Mouse (Mus musculus) small intestine, adult 2 months (tissue): ENCODE measurements around the gene H2afy2. TPM values are rescaled to one million over a fixed set of nuclear protein-coding genes. Genes with fewer than 3 reads are reported as not detected.

ENCODE experiments used
- H3K27ac ChIP-seq: fragments of 200-500 bp; 2 replicates; pipeline ENCODE4 v1.5.1; 2012; ENCODE audit warnings: low read depth, low read length, control low read depth, inconsistent platforms; ENCODE audit not compliant: insufficient read depth
- H3K27me3 ChIP-seq: fragments of 200-500 bp; 2 replicates; pipeline ENCODE4 v1.6.1; 2012; ENCODE audit warnings: mild to moderate bottlenecking, moderate library complexity, low read length, inconsistent platforms; ENCODE audit not compliant: control insufficient read depth, insufficient read depth
- H3K36me3 ChIP-seq: fragments of 200-500 bp; 2 replicates; pipeline ENCODE4 v1.6.1; 2012; ENCODE audit warnings: mild to moderate bottlenecking, low read length, control low read depth, inconsistent platforms; ENCODE audit not compliant: control insufficient read depth, insufficient read depth
- H3K4me1 ChIP-seq: fragments of 200-500 bp; 2 replicates; pipeline ENCODE4 v1.6.1; 2012; ENCODE audit warnings: low read length, inconsistent platforms, mixed read lengths; ENCODE audit not compliant: control insufficient read depth, insufficient read depth, insufficient read length
- H3K4me3 ChIP-seq: fragments of 200-500 bp; 2 replicates; pipeline ENCODE4 v1.5.1; 2012; ENCODE audit warnings: low read depth, mild to moderate bottlenecking, control low read depth, inconsistent platforms, low read length, moderate library complexity
- CTCF ChIP-seq: fragments of 200-500 bp; IDR thresholded peaks from 2 replicates; pipeline ENCODE4 v1.5.1; 2012; ENCODE audit warnings: low read depth, mild to moderate bottlenecking, control low read depth, inconsistent platforms, low read length, moderate library complexity, mixed read lengths; ENCODE audit not compliant: insufficient replicate concordance, insufficient read length; ENCODE audit errors: extremely low read depth
- POLR2A ChIP-seq: fragments of 200-500 bp; IDR thresholded peaks from 2 replicates; pipeline ENCODE4 v1.6.1; 2012; ENCODE audit warnings: low read depth, mild to moderate bottlenecking, control low read depth, inconsistent platforms, low read length, moderate library complexity
- WGBS: fragments of 180-500 bp; shearing (Covaris S2); methylation state at CpG from one replicate; pipeline ENCODE4 v1.1.7; 2018; 5-methylcytosine and 5-hydroxymethylcytosine counted together
- polyA plus RNA-seq: library from polyadenylated mRNA; depleted of rRNA; stranded (reverse); fragments of >200 nt; gene quantifications from 2 replicates; pipeline ENCODE4 v1.2.3, GENCODE M21; 2012

Gene H2afy2
- polyA plus RNA-seq, 1 experiment = 1.6 TPM

DNA sequence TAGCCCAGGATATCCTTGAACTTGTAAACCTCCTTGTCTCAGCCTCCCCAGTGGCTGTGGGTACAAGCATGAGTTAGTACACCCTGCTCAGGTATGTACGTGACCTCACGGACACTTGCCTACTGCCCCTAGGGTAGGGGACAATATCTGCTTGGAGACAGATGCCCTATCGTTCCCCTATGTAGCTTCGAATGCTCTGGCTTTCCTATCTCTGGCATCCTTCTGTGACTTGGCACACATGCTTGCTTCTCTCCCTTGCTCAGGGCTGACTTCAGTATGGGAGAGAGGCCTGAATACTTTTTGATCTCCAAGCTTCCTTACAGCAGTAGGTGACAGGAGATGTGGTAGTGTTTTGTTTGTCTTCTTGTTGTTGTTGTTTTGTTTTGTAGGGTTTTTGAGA is 69.8 kb downstream of the H2afy2 start:
- TF ChIP-seq POLR2A (no peak), CTCF (no peak)
- H3K27ac ChIP-seq = no peak overlapping the region
- WGBS = 93% methylated on average over 4 of the region's 4 CpGs
- H3K4me1 ChIP-seq = peaks cover 10% of the 10 kb centered on the region
- H3K27me3 ChIP-seq = no peaks in the 10 kb centered on the region
- H3K4me3 ChIP-seq = no peak overlapping the region
- H3K36me3 ChIP-seq = no peaks in the 10 kb centered on the region

DNA sequence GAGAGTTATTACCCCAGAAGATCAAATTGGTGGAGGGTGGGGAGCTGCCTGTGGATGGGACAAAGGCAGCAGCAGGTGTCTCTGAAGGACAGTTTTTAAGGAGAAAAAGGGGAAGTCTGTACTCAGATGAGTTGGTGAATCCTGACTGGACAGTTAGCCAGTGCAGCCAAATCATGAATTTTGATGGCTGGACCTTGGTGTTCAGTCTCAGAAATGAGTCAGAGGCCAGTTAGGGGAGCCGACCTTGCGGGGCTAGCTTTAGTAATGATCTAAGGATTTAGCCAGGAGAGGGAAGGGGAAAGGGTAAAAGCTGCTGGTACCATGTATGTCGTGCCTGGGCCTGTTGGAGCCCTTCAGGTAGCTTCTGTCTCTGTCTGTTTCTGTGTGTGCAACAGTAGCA is 70.3 kb downstream of the H2afy2 start:
- Histone ChIP-seq H3K36me3 (no peaks in the 10 kb centered on the region), H3K4me3 (no peak overlapping the region), H3K27ac (no peak overlapping the region), H3K27me3 (no peaks in the 10 kb centered on the region), H3K4me1 (peaks cover 10% of the 10 kb centered on the region)
- no peak for TF ChIP-seq POLR2A
- no peak for TF ChIP-seq CTCF
- WGBS = 89% methylated on average over 3 of the region's 3 CpGs

DNA sequence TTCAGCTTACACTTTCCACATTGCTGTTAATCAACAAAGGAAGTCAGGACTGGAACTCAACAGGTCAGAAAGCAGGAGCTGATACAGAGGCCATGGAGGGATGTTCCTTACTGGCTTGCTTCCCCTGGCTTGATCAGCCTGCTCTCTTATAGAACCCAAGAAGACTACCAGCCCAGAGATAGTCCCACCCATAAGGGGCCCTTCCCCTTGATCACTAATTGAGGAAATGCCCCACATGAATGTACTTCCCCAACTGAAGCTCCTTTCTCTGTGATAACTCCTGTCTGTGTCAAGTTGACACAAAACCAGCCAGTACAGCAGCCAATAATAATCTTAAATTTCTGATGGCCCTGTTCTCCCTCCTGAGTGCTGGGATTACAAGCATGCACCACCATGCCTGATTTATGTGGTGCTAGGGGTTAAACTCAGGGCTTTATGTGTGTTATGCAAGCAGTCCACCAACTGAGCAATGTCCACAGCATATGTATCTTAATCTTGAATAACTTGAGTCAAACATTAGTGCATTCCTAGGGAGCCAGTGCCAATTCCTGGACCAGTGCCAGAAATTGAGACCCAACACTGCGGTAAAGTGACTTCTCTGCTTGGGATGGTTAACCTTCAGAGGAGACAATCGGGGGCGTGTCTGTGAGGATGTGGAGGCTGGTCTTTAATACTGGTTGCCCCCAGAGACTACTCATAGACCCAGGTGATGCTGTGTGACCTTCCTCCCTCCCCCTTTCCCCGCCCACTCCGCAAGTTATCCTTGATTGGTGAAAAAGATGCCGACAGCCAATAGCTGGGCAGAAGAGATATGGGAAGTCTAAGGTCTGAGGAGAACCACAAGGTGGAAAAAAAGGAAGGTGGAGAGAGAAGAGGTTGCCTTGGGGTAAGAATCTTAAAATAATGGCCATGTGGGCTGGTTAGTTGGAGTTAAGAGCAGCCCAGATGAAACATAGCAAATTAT is 77.3 kb downstream of the H2afy2 start:
- WGBS = 65% methylated on average over 6 of the region's 6 CpGs
- Histone ChIP-seq H3K27me3 (no peaks in the 10 kb centered on the region), H3K4me1 (0 out of 2 replicates have a peak, but pooled peaks cover 3% of the 10 kb centered on the region), H3K27ac (no peak overlapping the region), H3K36me3 (peaks cover 23% of the 10 kb centered on the region), H3K4me3 (no peak overlapping the region)
- TF ChIP-seq CTCF (no peak), POLR2A (no peak)

DNA sequence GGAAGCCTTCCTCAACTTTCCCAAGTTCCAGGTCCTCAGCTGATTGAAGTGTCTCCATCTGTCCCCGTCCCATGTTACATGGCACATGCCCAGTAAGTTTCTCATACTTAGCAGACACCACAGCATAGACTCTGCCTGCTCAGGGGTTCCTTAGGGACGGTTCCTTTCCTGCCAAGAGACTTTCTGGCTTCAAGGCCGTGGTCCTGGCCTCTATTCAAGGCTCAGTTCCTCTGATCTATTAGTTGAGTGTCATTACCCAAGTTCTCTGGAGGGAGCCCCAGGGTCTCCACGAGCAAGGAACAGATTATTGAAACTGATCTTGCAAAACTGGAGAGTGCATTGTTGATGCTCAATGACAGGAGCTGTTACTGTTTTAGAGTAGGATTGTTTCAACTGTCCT is 79.3 kb downstream of the H2afy2 start:
- 77% methylated on average over 4 of the region's 4 CpGs for WGBS
- peaks cover 31% of the 10 kb centered on the region for H3K36me3 ChIP-seq
- H3K4me1 ChIP-seq = 0 out of 2 replicates have a peak, but pooled peaks cover 3% of the 10 kb centered on the region
- no peak overlapping the region for H3K27ac ChIP-seq
- TF ChIP-seq CTCF = no peak
- no peak for TF ChIP-seq POLR2A
- no peaks in the 10 kb centered on the region for H3K27me3 ChIP-seq
- H3K4me3 ChIP-seq = no peak overlapping the region

DNA sequence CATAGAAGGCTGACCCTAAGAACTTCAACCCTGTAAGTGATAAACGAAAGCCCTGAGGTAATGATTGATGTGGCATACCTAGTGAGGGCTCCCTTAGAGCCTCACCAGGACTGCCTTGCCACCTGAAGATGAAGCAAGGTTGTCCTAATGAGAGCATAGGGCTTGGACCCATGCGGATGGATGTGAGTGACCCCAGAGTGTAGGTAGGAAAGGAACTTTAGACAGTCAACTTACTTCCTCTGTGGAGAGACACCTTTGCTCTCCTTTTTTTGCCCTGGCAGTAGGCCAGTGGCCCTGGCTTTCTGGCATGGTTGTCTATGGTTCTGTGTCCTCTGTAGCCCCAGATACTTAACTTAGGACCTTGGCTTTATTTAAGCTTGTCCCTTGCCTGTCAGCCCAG is 86.9 kb downstream of the H2afy2 start:
- 41% methylated on average over 2 of the region's 2 CpGs for WGBS

DNA sequence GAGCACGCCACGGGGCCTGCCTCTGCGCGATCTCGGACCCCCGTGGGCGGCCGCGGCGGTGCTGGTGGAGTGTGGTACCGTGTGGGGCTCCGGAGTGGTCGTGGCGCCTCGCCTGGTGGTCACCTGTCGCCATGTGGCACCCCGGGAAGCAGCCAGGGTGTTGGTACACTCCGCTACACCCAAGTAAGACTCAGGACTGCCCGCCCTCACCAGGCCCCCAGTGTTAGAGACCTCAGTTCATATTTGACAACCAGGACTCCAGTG is 87.5 kb downstream of the H2afy2 start:
- no peak for TF ChIP-seq POLR2A
- TF ChIP-seq CTCF = no peak
- H3K36me3 ChIP-seq = peaks cover 23% of the 10 kb centered on the region
- 5% methylated on average over 19 of the region's 19 CpGs for WGBS
- H3K4me1 ChIP-seq = peaks cover 16% of the 10 kb centered on the region
- peak overlapping the region; percentile 96 for H3K4me3 ChIP-seq
- H3K27me3 ChIP-seq = no peaks in the 10 kb centered on the region
- H3K27ac ChIP-seq = peak overlapping the region; percentile 72

More for the DNA sequence above, 86.9 kb downstream of the H2afy2 start:
- Histone ChIP-seq H3K4me1 (peaks cover 16% of the 10 kb centered on the region), H3K27ac (peak overlapping the region; percentile 72), H3K36me3 (peaks cover 24% of the 10 kb centered on the region), H3K4me3 (peak overlapping the region; percentile 96), H3K27me3 (no peaks in the 10 kb centered on the region)
- no peak for TF ChIP-seq POLR2A
- no peak for TF ChIP-seq CTCF

DNA sequence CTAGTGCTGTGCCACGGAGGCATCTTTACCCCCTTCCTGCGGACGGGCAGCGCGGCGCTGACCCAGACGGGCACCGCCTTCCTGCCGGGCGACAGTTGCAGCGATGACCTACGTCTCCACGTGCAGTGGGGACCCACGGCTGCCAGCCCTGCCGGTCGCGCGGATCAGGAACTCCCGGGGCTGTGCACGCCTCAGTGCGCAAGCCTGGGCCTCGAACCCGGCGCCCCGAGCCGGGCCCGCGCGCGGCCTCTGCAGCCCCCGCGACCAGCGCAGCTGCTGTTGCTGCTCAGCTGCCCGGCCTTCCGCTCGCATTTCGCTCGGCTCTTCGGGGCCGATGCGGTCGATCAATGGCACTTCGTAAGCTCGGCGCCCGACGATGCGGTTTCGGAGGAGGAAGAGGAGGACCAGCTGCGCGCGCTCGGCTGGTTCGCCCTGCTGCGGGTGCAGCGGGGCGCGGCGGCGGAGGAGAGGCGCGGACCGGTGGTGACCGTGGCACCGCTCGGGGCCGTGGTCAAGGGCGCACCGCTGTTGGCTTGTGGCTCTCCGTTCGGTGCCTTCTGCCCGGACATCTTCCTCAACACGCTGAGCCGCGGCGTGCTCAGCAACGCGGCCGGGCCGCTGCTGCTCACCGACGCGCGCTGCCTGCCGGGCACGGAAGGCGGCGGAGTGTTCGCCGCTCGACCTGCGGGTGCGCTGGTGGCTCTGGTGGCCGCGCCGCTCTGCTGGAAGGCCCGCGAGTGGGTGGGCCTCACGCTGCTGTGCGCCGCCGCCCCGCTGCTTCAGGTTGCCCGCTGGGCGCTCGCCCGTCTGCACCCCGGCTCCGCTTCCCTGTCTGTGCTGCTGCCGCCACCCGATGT is 88.0 kb downstream of the H2afy2 start:
- no peaks in the 10 kb centered on the region for H3K27me3 ChIP-seq
- H3K36me3 ChIP-seq = peaks cover 26% of the 10 kb centered on the region
- peaks cover 16% of the 10 kb centered on the region for H3K4me1 ChIP-seq
- TF ChIP-seq POLR2A = no peak
- no peak for TF ChIP-seq CTCF
- peak overlapping the region; percentile 96 for H3K4me3 ChIP-seq
- H3K27ac ChIP-seq = peak overlapping the region; percentile 72
- WGBS = 1% methylated on average over 111 of the region's 111 CpGs
